Comparison of ENCODE assay signal across 9 mouse cellular contexts in genomic region chr10:22149691-22150465, GRCm38 (mm10). TPM values are rescaled to one million over a fixed set of nuclear protein-coding genes. Genes with fewer than 3 reads are reported as not detected.
DNase-seq lines count a peak whose midpoint lies in the region; ATAC-seq and TF ChIP-seq lines count a peak whose summit lies in the region.
"Had no signal": no experiment of that assay in that cellular context is flagged by ENCODE, and none has a peak within 500 bp of the region (broad histone marks: within the 10 kb centered on the region; RNA-seq: fewer than 3 reads in every experiment).

No protein-coding gene starts in this region.

- peak overlapping the region; percentile 92 for H3K4me3 ChIP-seq in gastrocnemius, adult 2 months
- H3K4me3 ChIP-seq in CH12.LX (replicated peaks in 1 of 3; ENCODE audit: low read depth in 2 of 3, low read length in 2 of 3, poor library complexity in 1 of 3) = peak overlapping the region; percentile 65 to 78 (median 70)
- H3K4me3 ChIP-seq in embryonic facial prominence, embryonic 15.5 days (replicated peaks) = peak overlapping the region; percentile 69
- H3K4me3 ChIP-seq in intestine, embryonic 15.5 days (replicated peaks) = peak overlapping the region; percentile 56
- peak overlapping the region; percentile 68 for H3K4me3 ChIP-seq in midbrain, embryonic 11.5 days (ENCODE audit: low read depth, low read length)

- no peak for TF ChIP-seq RAD21 in CH12.LX (IDR thresholded peaks at IDR 0.05; ENCODE audit: low read depth, low read length)

- intact Hi-C loops in gastrocnemius, adult 2 months (cut with DNase I) = no loop called here

- TF ChIP-seq CTCF in gastrocnemius, adult 2 months (IDR thresholded peaks at IDR 0.05) = no peak
- TF ChIP-seq CTCF in CH12.LX (conservative IDR thresholded peaks at IDR 0.05 in 1 of 2, IDR thresholded peaks at IDR 0.05 in 1 of 2; ENCODE audit: low read depth in 2 of 2, low read length in 2 of 2) = no peak

- H3K4me1 ChIP-seq in CH12.LX (ENCODE audit: control insufficient read depth in 1 of 2, insufficient read depth in 2 of 2) = peaks cover 0 to 3% of the 10 kb centered on the region in 2 experiments; a peak in 1 of 4 replicates
- peaks cover 31% of the 10 kb centered on the region for H3K4me1 ChIP-seq in embryonic facial prominence, embryonic 15.5 days
- peaks cover 19% of the 10 kb centered on the region for H3K4me1 ChIP-seq in intestine, embryonic 15.5 days (replicated peaks)
- peaks cover 10% of the 10 kb centered on the region; the same call in 1 of the 2 replicates for H3K4me1 ChIP-seq in midbrain, embryonic 11.5 days (ENCODE audit: control insufficient read depth, insufficient read depth, low read length)

- H3K9ac ChIP-seq in CH12.LX (ENCODE audit: insufficient read depth, low read depth) = peak overlapping the region; percentile 68; the same call in 1 of the 2 replicates
- H3K9ac ChIP-seq in embryonic facial prominence, embryonic 15.5 days = no peak overlapping the region
- peak overlapping the region; percentile 57 for H3K9ac ChIP-seq in intestine, embryonic 15.5 days
- H3K9ac ChIP-seq in midbrain, embryonic 11.5 days (ENCODE audit: low read length) = peak overlapping the region; percentile 77

- H3K4me2 ChIP-seq in CH12.LX (ENCODE audit: insufficient read depth, low read depth, poor library complexity, severe bottlenecking) = peak overlapping the region; percentile 52
- H3K4me2 ChIP-seq in embryonic facial prominence, embryonic 15.5 days (replicated peaks) = peak overlapping the region; percentile 96
- H3K4me2 ChIP-seq in intestine, embryonic 15.5 days (replicated peaks) = peak overlapping the region; percentile 98
- peak overlapping the region; percentile 78 for H3K4me2 ChIP-seq in midbrain, embryonic 11.5 days

- no peak overlapping the region for H3K27ac ChIP-seq in gastrocnemius, adult 2 months
- no peak overlapping the region for H3K27ac ChIP-seq in CH12.LX (ENCODE audit: insufficient read depth, low read depth)
- no peak overlapping the region for H3K27ac ChIP-seq in embryonic facial prominence, embryonic 15.5 days (replicated peaks)
- H3K27ac ChIP-seq in intestine, embryonic 15.5 days = no peak overlapping the region
- H3K27ac ChIP-seq in midbrain, embryonic 11.5 days (ENCODE audit: low read depth, low read length) = no peak overlapping the region

- no peak for ATAC-seq in embryonic facial prominence, embryonic 15.5 days (ENCODE audit: insufficient number of reproducible peaks, low FRiP score, low TSS enrichment, low read depth)
- ATAC-seq in intestine, embryonic 15.5 days = no peak
- peak; percentile 16 for ATAC-seq in midbrain, embryonic 11.5 days (ENCODE audit: low FRiP score)
- no peak for ATAC-seq in erythroid progenitor cell, adult 5-6 weeks (replicated peaks; ENCODE audit: low FRiP score, poor library complexity, severe bottlenecking)

- peaks cover 2% of the 10 kb centered on the region for H3K9me3 ChIP-seq in CH12.LX (replicated peaks; ENCODE audit: low read length)
- H3K9me3 ChIP-seq in embryonic facial prominence, embryonic 15.5 days (replicated peaks) = no peaks in the 10 kb centered on the region
- no peaks in the 10 kb centered on the region for H3K9me3 ChIP-seq in intestine, embryonic 15.5 days
- H3K9me3 ChIP-seq in midbrain, embryonic 11.5 days (ENCODE audit: control insufficient read depth, low read length) = no peaks in the 10 kb centered on the region

- DNase-seq in gastrocnemius, adult 2 months = no peak
- DNase-seq in gastrocnemius, adult 8-10 months (ENCODE audit: low spot score in 2 of 2) = no peak
- peak; percentile 12 for DNase-seq in CH12.LX (ENCODE audit: extremely low read depth)
- DNase-seq in midbrain, embryonic 11.5 days (ENCODE audit: low spot score, missing footprints) = peak; percentile 97
- DNase-seq in layer of hippocampus, postnatal 25 days (ENCODE audit: extremely low spot score in 1 of 2, low spot score in 1 of 2) = no peak

- H3K27me3 ChIP-seq in CH12.LX (replicated peaks) = peaks cover 2% of the 10 kb centered on the region
- H3K27me3 ChIP-seq in embryonic facial prominence, embryonic 15.5 days = peaks cover 35% of the 10 kb centered on the region
- H3K27me3 ChIP-seq in intestine, embryonic 15.5 days (replicated peaks) = peaks cover 24% of the 10 kb centered on the region
- peaks cover 28% of the 10 kb centered on the region for H3K27me3 ChIP-seq in midbrain, embryonic 11.5 days (ENCODE audit: control insufficient read depth, insufficient read depth, low read length)

- WGBS in embryonic facial prominence, embryonic 15.5 days = under 1% methylated on average over 50 of the region's 50 CpGs
- WGBS in intestine, embryonic 15.5 days = under 1% methylated on average over 45 of the region's 50 CpGs
- under 1% methylated on average over 47 of the region's 50 CpGs for WGBS in midbrain, embryonic 11.5 days

- dilution Hi-C loops in CH12.LX (cut with MboI; ENCODE audit: extremely low pct_ligation_motif_present, extremely low pct_unique_long_range_greater_than_20kb, low sequenced_read_pairs) = no loop called here

- H3K79me2 ChIP-seq in CH12.LX (replicated peaks; ENCODE audit: control insufficient read depth, extremely low read depth, insufficient read depth, poor library complexity, severe bottlenecking) = no peaks in the 10 kb centered on the region

- no peak for TF ChIP-seq EP300 in CH12.LX (IDR thresholded peaks at IDR 0.05; ENCODE audit: low read length)

- peaks cover 0 to 7% of the 10 kb centered on the region in 2 experiments for H3K36me3 ChIP-seq in CH12.LX (replicated peaks in 1 of 2; ENCODE audit: control insufficient read depth in 1 of 2, insufficient read depth in 1 of 2, low read length in 1 of 2)
- no peaks in the 10 kb centered on the region for H3K36me3 ChIP-seq in embryonic facial prominence, embryonic 15.5 days
- no peaks in the 10 kb centered on the region for H3K36me3 ChIP-seq in intestine, embryonic 15.5 days
- H3K36me3 ChIP-seq in midbrain, embryonic 11.5 days (ENCODE audit: control insufficient read depth, insufficient read depth, low read length) = no peaks in the 10 kb centered on the region

- in situ Hi-C loops in CH12.LX (cut with MboI; ENCODE audit: low pct_ligation_motif_present, low pct_unique_long_range_greater_than_20kb, low sequenced_read_pairs) = loop anchor here (25.0 kb wide), 1 partner anchor 113 kb away; no protein-coding TSS in a partner anchor

- no peak for TF ChIP-seq POLR2A in CH12.LX (IDR thresholded peaks at IDR 0.05; ENCODE audit: low read depth, low read length)

TF ChIP-seq in CH12.LX, 34 proteins besides CTCF, POLR2A, EP300 and RAD21:
- no peak for TF ChIP-seq JUN (IDR thresholded peaks at IDR 0.05; ENCODE audit: insufficient read depth, low read depth, low read length)
- TF ChIP-seq MXI1 (IDR thresholded peaks at IDR 0.05; ENCODE audit: low read depth, low read length) = no peak
- TF ChIP-seq ZNF384 (IDR thresholded peaks at IDR 0.05; ENCODE audit: low read depth, low read length) = no peak
- TF ChIP-seq BHLHE40 (IDR thresholded peaks at IDR 0.05; ENCODE audit: low read depth, low read length) = peak; percentile 32; the same call in 1 of the 2 replicates
- TF ChIP-seq SMC3 (IDR thresholded peaks at IDR 0.05; ENCODE audit: low read depth, low read length) = no peak
- TF ChIP-seq POLR2AphosphoS2 (IDR thresholded peaks at IDR 0.05; ENCODE audit: low read depth, low read length) = no peak

RNA-seq across cellular contexts. Expression of gene E030030I06Rik, which starts 0.8 kb away (rescaled TPM):
- total RNA-seq in gastrocnemius, adult 2 months (2021) = 1 to 10 TPM in 1 of 2 experiments, not detected in 1; 1.2 TPM
- under 1 TPM in 2 of 4 experiments, not detected in 2; 0.53 to 0.79 TPM for total RNA-seq in gastrocnemius, adult 8-10 months (2022)
- total RNA-seq in CH12.LX (2012; rRNA removed) (6.8 and 7.5 TPM in 2 replicates), CH12.LX (2014; rRNA removed) (1.4 and 3.5 TPM in 2 replicates)
- polyA plus RNA-seq in CH12.LX (2012; ENCODE audit: insufficient read length, low read depth) = 4.2 and 5.9 TPM in 2 replicates
- polyA plus RNA-seq in embryonic facial prominence, embryonic 15.5 days (2015; fragmentation: Nextera tagmentation; extraction: Ambion mirVana) = 11.8 and 15.8 TPM in 2 replicates
- polyA plus RNA-seq in intestine, embryonic 15.5 days (2015; fragmentation: Nextera tagmentation; extraction: Ambion mirVana) = 26.7 and 31.2 TPM in 2 replicates
- polyA plus RNA-seq in midbrain, embryonic 11.5 days (2014; fragmentation: Nextera tagmentation; extraction: Ambion mirVana) = 24.8 and 29.2 TPM in 2 replicates
- total RNA-seq in layer of hippocampus, postnatal 25 days (2021) = under 1 TPM in 1 of 2 experiments, not detected in 1; 0.31 TPM
- 2.5 TPM in 1 of 2 replicates, not detected in the other for total RNA-seq in erythroid progenitor cell, adult 5-6 weeks (2015; ENCODE audit: low replicate concordance)
- 2.9 and 3.0 TPM in 2 replicates for total RNA-seq in erythroid progenitor cell, adult 5-6 weeks (2017; ENCODE audit: low replicate concordance)

RNA-seq across cellular contexts. Expression of gene Raet1e, which starts 8.5 kb away (rescaled TPM):
- not detected for total RNA-seq in gastrocnemius, adult 2 months (2021)
- total RNA-seq in gastrocnemius, adult 8-10 months (2022) = under 1 TPM in 1 of 4 experiments, not detected in 3; 0.19 TPM
- total RNA-seq in CH12.LX (2012; rRNA removed) (0.13 and 0.64 TPM in 2 replicates), CH12.LX (2014; rRNA removed) (0.62 and 0.85 TPM in 2 replicates)
- polyA plus RNA-seq in CH12.LX (2012; ENCODE audit: insufficient read length, low read depth) = 1.2 TPM in 2 replicates
- 5.1 and 5.6 TPM in 2 replicates for polyA plus RNA-seq in embryonic facial prominence, embryonic 15.5 days (2015; fragmentation: Nextera tagmentation; extraction: Ambion mirVana)
- polyA plus RNA-seq in intestine, embryonic 15.5 days (2015; fragmentation: Nextera tagmentation; extraction: Ambion mirVana) = 4.0 and 5.7 TPM in 2 replicates
- polyA plus RNA-seq in midbrain, embryonic 11.5 days (2014; fragmentation: Nextera tagmentation; extraction: Ambion mirVana) = 18.1 and 18.4 TPM in 2 replicates
- not detected for total RNA-seq in layer of hippocampus, postnatal 25 days (2021)
- total RNA-seq in erythroid progenitor cell, adult 5-6 weeks (2015; ENCODE audit: low replicate concordance) = not detected in 2 replicates
- not detected in 2 replicates for total RNA-seq in erythroid progenitor cell, adult 5-6 weeks (2017; ENCODE audit: low replicate concordance)

RNA-seq across cellular contexts. Expression of gene H60b, which starts 8.5 kb away (rescaled TPM):
- total RNA-seq in gastrocnemius, adult 2 months (2021) = not detected
- not detected for total RNA-seq in gastrocnemius, adult 8-10 months (2022)
- total RNA-seq in CH12.LX (2012; rRNA removed) (not detected in 2 replicates), CH12.LX (2014; rRNA removed) (not detected in 2 replicates)
- 0.25 TPM in 1 of 2 replicates, not detected in the other for polyA plus RNA-seq in CH12.LX (2012; ENCODE audit: insufficient read length, low read depth)
- 0.62 and 0.71 TPM in 2 replicates for polyA plus RNA-seq in embryonic facial prominence, embryonic 15.5 days (2015; fragmentation: Nextera tagmentation; extraction: Ambion mirVana)
- 0.47 and 0.53 TPM in 2 replicates for polyA plus RNA-seq in intestine, embryonic 15.5 days (2015; fragmentation: Nextera tagmentation; extraction: Ambion mirVana)
- 1.00 and 1.0 TPM in 2 replicates for polyA plus RNA-seq in midbrain, embryonic 11.5 days (2014; fragmentation: Nextera tagmentation; extraction: Ambion mirVana)
- not detected for total RNA-seq in layer of hippocampus, postnatal 25 days (2021)
- total RNA-seq in erythroid progenitor cell, adult 5-6 weeks (2015; ENCODE audit: low replicate concordance) = not detected in 2 replicates
- not detected in 2 replicates for total RNA-seq in erythroid progenitor cell, adult 5-6 weeks (2017; ENCODE audit: low replicate concordance)
- polyA plus RNA-seq: large intestine, adult 2 months had no signal

Comparison
In these comparisons a context has a peak if more than half of its experiments do, and no peak if none do; other contexts are left out.
1. DNase-seq: peak in CH12.LX (single experiment) and midbrain, embryonic 11.5 days (single experiment); none in gastrocnemius, adult 2 months (single experiment), gastrocnemius, adult 8-10 months (0 of 2) and layer of hippocampus, postnatal 25 days (0 of 2).
2. Peak in every context shown above with its lines, with median percentiles within 50 percentile points of each other: H3K4me3 ChIP-seq and H3K4me2 ChIP-seq.